Mouse (Mus musculus): ENCODE measurements around the gene Mical1. TPM values are rescaled to one million over a fixed set of nuclear protein-coding genes. Genes with fewer than 3 reads are reported as not detected.

Gene Mical1
- polyA plus RNA-seq, 1 experiment from 2014 or later = 64.2 TPM

DNA sequence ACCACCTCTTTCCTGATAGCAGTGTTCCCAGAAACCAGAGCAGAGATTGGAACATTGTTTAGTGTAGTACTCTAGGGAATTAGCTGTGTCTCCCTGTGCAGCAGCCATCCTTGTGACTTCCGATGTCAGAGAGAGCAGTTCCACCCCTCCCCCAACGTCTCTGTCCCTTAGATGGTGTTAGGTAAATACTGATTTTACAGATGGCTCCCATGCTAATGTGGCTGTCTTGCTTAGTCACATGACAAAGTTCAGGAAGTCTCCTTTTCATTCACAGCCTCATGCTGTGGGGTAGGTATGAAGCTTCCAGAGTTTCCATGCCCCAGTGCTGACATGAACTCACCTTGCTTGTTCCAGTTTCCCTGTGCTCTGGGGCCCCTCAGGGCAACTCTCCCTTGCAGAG is 15.6 kb upstream of the Mical1 start:
- Histone ChIP-seq H3K27ac (no peak overlapping the region), H3K27me3 (no peaks in the 10 kb centered on the region), H3K9ac (replicated peaks) (no peak overlapping the region), H3K4me1 (replicated peaks) (no peaks in the 10 kb centered on the region), H3K4me3 (replicated peaks) (no peak overlapping the region), H3K36me3 (peaks cover 66% of the 10 kb centered on the region), H3K9me3 (no peaks in the 10 kb centered on the region), H3K4me2 (no peak overlapping the region)
- 20% methylated on average over 2 of the region's 2 CpGs for WGBS
- ATAC-seq (ENCODE audit: insufficient number of reproducible peaks, insufficient read depth, low FRiP score, low TSS enrichment, low read depth) = no peak

DNA sequence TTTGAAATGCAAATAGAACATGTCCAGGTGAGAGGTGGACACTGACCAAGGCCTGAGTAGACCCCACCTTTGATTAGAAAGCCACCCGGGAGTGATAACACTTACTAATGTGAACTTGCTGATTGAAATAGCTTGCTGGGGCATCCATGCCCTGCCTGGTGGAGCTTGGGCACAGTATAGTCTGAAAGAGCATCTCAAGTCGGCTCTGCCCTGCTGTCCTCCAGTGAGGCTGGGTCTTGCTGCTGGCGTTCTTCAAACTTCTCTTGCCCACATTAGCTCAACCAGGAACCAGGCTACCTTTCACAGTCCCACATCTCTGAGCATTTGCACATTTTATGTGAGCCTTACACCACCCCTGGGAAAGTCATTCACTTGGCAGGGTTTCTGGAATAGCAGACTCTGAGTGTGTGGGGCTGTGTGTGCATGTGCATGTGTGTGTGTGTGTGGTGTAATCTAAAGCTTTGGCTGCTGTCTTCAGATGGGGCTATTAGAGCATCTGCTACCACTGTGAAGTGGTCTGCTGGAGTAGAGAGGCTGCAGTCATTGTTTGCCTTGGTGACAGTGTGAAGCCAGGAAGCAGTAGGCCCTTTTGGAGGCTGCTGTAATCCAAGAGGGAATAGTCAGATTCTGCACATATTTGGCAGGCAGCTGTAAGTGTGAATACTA is 14.9 kb upstream of the Mical1 start:
- Histone ChIP-seq H3K27ac (no peak overlapping the region), H3K9ac (replicated peaks) (no peak overlapping the region), H3K9me3 (no peaks in the 10 kb centered on the region), H3K4me2 (no peak overlapping the region), H3K36me3 (peaks cover 65% of the 10 kb centered on the region), H3K27me3 (no peaks in the 10 kb centered on the region), H3K4me3 (replicated peaks) (no peak overlapping the region), H3K4me1 (replicated peaks) (no peaks in the 10 kb centered on the region)
- ATAC-seq (ENCODE audit: insufficient number of reproducible peaks, insufficient read depth, low FRiP score, low TSS enrichment, low read depth) = no peak
- WGBS = 80% methylated on average over 3 of the region's 3 CpGs

DNA sequence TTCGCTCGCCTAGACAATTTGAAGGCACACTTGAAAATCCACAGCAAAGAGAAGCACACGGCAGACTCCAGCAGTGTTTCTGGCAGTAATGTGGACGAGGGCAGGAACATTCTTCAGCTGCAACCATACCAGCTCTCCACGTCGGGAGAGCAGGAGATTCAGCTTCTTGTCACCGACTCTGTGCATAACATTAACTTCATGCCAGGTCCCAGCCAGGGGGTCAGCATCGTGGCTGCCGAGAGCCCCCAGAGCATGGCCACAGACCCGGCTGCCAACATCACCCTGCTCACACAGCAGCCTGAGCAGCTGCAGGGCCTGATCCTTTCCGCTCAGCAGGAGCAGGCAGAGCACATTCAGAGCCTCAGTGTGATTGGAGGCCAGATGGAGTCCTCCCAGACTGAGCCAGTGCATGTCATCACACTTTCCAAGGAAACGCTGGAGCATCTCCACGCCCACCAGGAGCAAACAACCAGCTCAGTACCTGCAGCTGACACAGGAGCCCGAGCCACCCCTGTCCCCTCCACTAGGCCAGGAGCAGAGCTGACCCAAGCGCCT is 11.6 kb upstream of the Mical1 start:
- Histone ChIP-seq H3K4me1 (replicated peaks) (no peaks in the 10 kb centered on the region), H3K4me2 (no peak overlapping the region), H3K27ac (no peak overlapping the region), H3K4me3 (replicated peaks) (no peak overlapping the region), H3K36me3 (peaks cover 57% of the 10 kb centered on the region), H3K9ac (replicated peaks) (no peak overlapping the region), H3K27me3 (no peaks in the 10 kb centered on the region), H3K9me3 (no peaks in the 10 kb centered on the region)
- ATAC-seq (ENCODE audit: insufficient number of reproducible peaks, insufficient read depth, low FRiP score, low TSS enrichment, low read depth) = no peak
- 52% methylated on average over 15 of the region's 15 CpGs for WGBS

DNA sequence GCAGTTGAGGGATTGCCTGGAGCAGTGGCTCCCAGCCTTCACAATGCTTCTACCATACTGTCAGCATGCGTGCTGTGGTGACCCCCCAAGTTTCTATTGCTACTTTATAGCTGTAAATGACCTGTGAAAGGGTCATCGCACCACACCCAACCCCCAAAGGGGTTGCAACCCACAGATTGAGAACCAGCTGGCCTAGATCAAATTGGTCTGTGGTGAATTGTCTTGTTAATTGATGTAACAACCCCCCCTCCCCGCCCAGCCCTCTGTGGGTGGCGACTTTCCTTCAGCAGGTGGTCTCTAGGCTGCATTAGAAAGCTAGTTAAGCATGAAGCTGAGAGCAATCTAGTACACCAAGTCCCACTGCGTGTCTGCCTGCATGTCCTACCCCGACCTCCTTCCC is 8.8 kb upstream of the Mical1 start:
- no peak overlapping the region for H3K27ac ChIP-seq
- no peak for ATAC-seq (ENCODE audit: insufficient number of reproducible peaks, insufficient read depth, low FRiP score, low TSS enrichment, low read depth)
- WGBS = 30% methylated on average over 6 of the region's 6 CpGs
- H3K27me3 ChIP-seq = no peaks in the 10 kb centered on the region
- no peaks in the 10 kb centered on the region for H3K9me3 ChIP-seq
- H3K4me3 ChIP-seq (replicated peaks) = no peak overlapping the region
- H3K4me1 ChIP-seq (replicated peaks) = no peaks in the 10 kb centered on the region
- H3K9ac ChIP-seq (replicated peaks) = no peak overlapping the region
- H3K36me3 ChIP-seq = peaks cover 47% of the 10 kb centered on the region
- no peak overlapping the region for H3K4me2 ChIP-seq

DNA sequence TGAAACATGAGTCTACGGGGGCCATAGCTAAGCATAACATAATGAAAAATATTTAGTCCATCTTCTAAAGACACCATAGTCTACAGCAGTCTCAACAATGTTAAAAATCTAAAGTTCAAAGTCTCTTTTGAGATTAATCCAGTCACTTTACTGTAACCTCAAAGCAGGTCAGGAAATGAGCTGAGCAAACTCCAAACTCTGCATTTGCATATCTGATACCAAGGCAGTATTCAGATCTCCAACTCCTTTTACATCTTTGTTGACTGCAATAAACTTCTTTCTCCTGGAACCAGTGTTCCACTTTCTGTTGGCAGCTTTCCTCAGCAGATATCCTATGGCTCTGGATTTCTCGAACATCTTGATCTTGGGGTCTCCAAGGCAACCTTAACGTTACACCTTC is 5.4 kb upstream of the Mical1 start:
- H3K9ac ChIP-seq (replicated peaks) = no peak overlapping the region
- H3K9me3 ChIP-seq = no peaks in the 10 kb centered on the region
- no peak overlapping the region for H3K4me2 ChIP-seq
- no peaks in the 10 kb centered on the region for H3K27me3 ChIP-seq
- peaks cover 25% of the 10 kb centered on the region for H3K36me3 ChIP-seq
- no peak overlapping the region for H3K4me3 ChIP-seq (replicated peaks)
- H3K4me1 ChIP-seq (replicated peaks) = peaks cover 13% of the 10 kb centered on the region
- H3K27ac ChIP-seq = no peak overlapping the region
- no peak for ATAC-seq (ENCODE audit: insufficient number of reproducible peaks, insufficient read depth, low FRiP score, low TSS enrichment, low read depth)
- WGBS = 77% methylated on average over 3 of the region's 3 CpGs

DNA sequence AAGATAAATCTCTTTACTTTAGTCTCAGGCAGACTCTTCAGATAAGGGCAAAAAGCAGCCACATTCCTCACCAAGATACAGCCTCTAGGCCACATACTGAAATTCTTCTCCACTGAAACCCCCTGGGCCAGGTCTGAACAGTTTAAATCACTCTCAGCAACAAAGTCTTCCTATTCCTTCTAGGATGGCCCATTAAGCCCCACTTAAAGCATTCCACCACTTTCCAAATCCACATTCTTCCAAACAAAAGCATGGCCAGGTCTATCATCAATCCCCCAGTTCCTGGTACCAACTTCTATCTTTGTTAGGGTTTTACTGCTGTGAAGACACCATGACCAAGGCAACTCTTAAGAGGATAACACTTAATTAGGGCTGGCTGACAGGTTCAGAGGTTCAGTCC is 3.6 kb upstream of the Mical1 start:
- H3K4me3 ChIP-seq (replicated peaks) = no peak overlapping the region
- H3K27ac ChIP-seq = no peak overlapping the region
- no peak overlapping the region for H3K4me2 ChIP-seq
- ATAC-seq (ENCODE audit: insufficient number of reproducible peaks, insufficient read depth, low FRiP score, low TSS enrichment, low read depth) = no peak
- H3K36me3 ChIP-seq = peaks cover 11% of the 10 kb centered on the region; the same call in 1 of the 2 replicates
- peaks cover 22% of the 10 kb centered on the region for H3K4me1 ChIP-seq (replicated peaks)
- no peaks in the 10 kb centered on the region for H3K27me3 ChIP-seq
- no peak overlapping the region for H3K9ac ChIP-seq (replicated peaks)
- H3K9me3 ChIP-seq = no peaks in the 10 kb centered on the region

DNA sequence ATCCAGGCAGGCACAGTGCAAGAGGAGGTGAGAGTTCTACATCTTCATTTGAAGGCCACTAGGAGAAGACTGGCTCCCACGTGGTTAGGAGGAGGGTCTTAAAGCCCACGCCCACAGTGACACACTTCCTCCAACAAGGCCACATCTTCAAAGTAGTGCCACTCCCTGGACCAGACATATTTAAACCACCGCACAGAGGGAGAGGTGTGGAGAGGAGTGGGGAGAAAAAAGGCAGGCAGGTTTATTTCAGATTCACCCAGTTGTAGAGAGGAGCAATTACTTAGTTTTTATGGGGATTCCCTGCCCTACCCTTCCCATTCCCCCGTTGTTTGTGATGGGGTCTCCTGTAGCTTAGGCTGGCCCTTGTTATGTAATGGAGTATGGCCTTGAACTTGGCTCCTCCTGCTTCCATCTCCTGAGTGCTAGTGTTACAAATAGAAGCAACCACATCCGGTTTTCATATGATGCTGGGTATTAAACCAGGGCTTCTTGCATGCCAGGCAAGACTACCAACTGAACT is 3.1 kb upstream of the Mical1 start:
- no peak for ATAC-seq (ENCODE audit: insufficient number of reproducible peaks, insufficient read depth, low FRiP score, low TSS enrichment, low read depth)
- H3K27me3 ChIP-seq = no peaks in the 10 kb centered on the region
- H3K4me1 ChIP-seq (replicated peaks) = peaks cover 26% of the 10 kb centered on the region
- H3K4me3 ChIP-seq (replicated peaks) = no peak overlapping the region
- no peak overlapping the region for H3K9ac ChIP-seq (replicated peaks)
- no peak overlapping the region for H3K27ac ChIP-seq
- no peaks in the 10 kb centered on the region for H3K9me3 ChIP-seq
- WGBS = 70% methylated on average over 5 of the region's 5 CpGs
- H3K36me3 ChIP-seq = peaks cover 9% of the 10 kb centered on the region; the same call in 1 of the 2 replicates
- no peak overlapping the region for H3K4me2 ChIP-seq

DNA sequence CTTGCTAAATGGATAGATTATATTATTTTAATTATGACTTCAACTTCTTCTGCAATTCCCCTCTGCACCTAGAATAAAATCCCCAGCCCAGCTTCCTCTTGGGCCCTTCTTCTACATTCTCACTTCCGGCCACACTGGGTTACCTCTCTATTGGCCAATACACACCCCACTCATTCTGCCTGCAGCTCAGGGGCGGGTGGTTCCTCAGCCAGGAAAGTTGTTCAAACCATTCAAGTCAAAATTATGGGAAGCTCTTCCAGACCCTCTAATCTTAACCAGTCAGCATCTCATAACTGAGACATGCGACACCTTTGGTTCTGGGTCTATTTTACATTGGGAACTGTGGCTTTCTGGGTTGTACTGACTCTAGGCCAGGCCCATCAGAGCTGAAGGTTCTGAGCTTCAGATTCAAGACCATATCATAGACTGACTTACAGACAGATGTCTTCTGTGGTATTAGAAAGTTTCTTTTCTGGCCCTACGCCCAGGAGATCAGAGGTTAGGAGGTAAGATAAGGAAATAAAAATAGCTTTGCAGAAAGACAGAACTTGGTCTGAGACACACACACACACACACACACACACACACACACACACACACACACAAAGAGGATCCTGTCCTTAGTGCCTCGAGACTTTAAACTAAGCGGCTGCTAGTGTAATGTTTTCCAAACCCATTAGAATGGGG is 2.2 kb upstream of the Mical1 start:
- Histone ChIP-seq H3K9ac (replicated peaks) (no peak overlapping the region), H3K27me3 (no peaks in the 10 kb centered on the region), H3K36me3 (peaks cover 5% of the 10 kb centered on the region), H3K4me2 (no peak overlapping the region), H3K4me1 (replicated peaks) (peaks cover 30% of the 10 kb centered on the region), H3K27ac (no peak overlapping the region), H3K4me3 (replicated peaks) (no peak overlapping the region), H3K9me3 (no peaks in the 10 kb centered on the region)
- WGBS = 78% methylated on average over 6 of the region's 6 CpGs
- no peak for ATAC-seq (ENCODE audit: insufficient number of reproducible peaks, insufficient read depth, low FRiP score, low TSS enrichment, low read depth)

DNA sequence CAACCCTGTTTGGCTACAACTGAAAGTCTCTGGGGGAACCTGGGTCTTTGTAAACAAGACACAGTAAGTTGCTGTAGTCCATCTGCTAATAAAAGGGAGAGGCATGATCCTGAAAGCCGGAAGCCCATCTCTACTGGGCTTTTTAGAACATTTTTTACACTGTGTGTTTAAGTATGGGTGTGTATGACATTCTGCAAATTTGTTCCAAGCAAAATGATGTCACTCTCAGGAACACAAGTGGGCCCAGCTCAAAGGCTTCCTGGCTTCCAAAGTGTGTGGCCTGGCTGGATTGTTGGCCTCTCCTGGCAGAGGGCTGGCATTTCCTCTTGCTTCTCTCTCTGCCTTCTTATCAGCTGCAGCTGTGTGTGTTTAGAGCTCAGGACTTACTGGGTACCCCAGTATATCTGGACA is 1.1 kb upstream of the Mical1 start:
- H3K4me1 ChIP-seq (replicated peaks) = peaks cover 30% of the 10 kb centered on the region
- H3K9ac ChIP-seq (replicated peaks) = no peak overlapping the region
- no peak overlapping the region for H3K4me3 ChIP-seq (replicated peaks)
- H3K36me3 ChIP-seq = peaks cover 16% of the 10 kb centered on the region
- no peak overlapping the region for H3K4me2 ChIP-seq
- no peak for ATAC-seq (ENCODE audit: insufficient number of reproducible peaks, insufficient read depth, low FRiP score, low TSS enrichment, low read depth)
- no peaks in the 10 kb centered on the region for H3K9me3 ChIP-seq
- peak overlapping the region; percentile 81 for H3K27ac ChIP-seq
- WGBS = 41% methylated on average over 1 of the region's 1 CpGs
- no peaks in the 10 kb centered on the region for H3K27me3 ChIP-seq

DNA sequence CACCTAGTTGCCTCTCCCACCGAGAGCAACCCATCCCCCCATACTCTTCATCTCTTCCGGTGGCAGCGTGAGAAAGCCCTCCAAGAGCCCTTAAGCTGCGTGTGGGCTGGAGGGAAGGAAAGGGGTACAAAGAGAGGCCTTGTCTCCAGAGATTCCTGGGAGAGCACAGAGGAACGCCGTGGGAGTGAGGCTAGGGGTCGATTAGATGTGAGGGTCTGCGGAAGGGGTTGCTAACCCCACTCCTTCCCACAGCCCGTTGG is 834 bp downstream of the Mical1 start:
- Histone ChIP-seq H3K4me1 (replicated peaks) (peaks cover 30% of the 10 kb centered on the region), H3K9me3 (no peaks in the 10 kb centered on the region), H3K27me3 (no peaks in the 10 kb centered on the region), H3K9ac (replicated peaks) (peak overlapping the region; percentile 75), H3K36me3 (peaks cover 35% of the 10 kb centered on the region), H3K4me3 (replicated peaks) (peak overlapping the region; percentile 68), H3K27ac (peak overlapping the region; percentile 91), H3K4me2 (peak overlapping the region; percentile 92)
- ATAC-seq (ENCODE audit: insufficient number of reproducible peaks, insufficient read depth, low FRiP score, low TSS enrichment, low read depth) = no peak
- WGBS = 2% methylated on average over 9 of the region's 9 CpGs

DNA sequence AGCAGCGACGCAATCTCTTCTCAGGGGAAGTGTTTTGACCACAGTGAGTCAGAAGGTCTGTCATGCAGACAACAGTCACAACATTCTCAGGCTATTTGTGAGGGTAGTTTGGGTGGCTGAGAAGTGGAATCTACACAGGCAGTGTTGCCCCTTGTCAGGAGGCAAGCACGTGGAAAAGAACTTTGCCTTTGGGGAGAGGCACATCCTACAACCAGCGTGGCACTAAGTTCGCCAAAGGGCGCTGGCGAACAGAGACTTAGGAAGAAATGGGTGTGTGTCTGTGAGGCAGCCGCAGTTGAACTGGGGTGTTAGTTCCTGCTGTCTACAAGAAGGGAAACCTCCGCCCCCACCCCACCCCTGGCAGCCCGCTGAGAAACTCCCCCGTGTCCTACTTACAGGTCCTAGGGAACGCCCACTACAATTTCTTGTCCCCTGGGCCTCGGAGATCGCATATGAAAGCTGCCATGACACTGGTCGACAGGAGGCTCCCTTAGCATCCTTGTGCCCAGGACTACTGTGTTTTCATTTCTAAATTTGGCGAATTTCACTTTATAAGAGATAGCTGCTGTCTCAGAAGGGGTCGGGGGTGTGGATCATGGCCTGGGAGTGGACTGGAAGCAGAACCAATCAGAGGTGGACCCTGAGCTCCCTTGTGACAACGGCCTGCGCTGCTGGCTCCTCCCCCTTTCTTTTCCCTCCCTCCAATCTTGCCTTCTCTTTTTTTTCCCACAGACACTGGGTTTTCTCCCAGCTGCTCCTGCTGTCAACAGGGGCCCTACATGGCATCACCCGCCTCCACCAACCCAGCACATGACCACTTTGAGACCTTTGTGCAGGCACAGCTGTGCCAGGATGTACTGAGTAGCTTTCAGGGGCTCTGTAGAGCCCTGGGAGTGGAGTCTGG is 1.4 kb downstream of the Mical1 start:
- peak overlapping the region; percentile 92 for H3K4me2 ChIP-seq
- no peaks in the 10 kb centered on the region for H3K9me3 ChIP-seq
- H3K4me3 ChIP-seq (replicated peaks) = peak overlapping the region; percentile 68
- whole genome bisulfite sequencing = 2% methylated on average over 20 of the region's 20 CpGs
- H3K27me3 ChIP-seq = no peaks in the 10 kb centered on the region
- peak overlapping the region; percentile 75 for H3K9ac ChIP-seq (replicated peaks)
- peak overlapping the region; percentile 91 for H3K27ac ChIP-seq
- peaks cover 41% of the 10 kb centered on the region for H3K36me3 ChIP-seq
- 0 out of 2 replicates have a peak, but pooled peaks have one; percentile 11 for ATAC-seq (ENCODE audit: insufficient number of reproducible peaks, insufficient read depth, low FRiP score, low TSS enrichment, low read depth)
- H3K4me1 ChIP-seq (replicated peaks) = peaks cover 30% of the 10 kb centered on the region
